ENCODE assay signal across 8 mouse cellular contexts in the genomic region with DNA sequence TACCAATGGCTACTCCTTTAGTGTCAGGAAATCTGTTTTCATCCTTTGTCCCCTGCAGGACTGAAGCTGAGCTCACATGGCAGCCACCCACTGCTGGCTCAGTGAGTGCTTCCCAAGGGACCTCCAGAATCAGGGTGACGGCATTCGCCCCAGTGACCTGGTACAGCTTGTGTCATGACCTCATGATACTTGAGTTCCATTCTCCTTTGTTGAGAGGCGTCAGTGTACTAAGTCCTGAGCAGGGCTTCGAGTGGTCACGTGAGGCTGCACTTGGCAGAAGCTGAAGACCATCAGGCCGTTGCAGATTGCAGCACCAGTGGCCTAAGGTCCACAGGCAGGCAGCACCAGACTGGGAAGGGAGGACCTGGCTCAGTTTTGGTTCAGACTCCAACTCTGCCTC.
DNase-seq lines count a peak whose midpoint lies in the region; ATAC-seq lines count a peak whose summit lies in the region.

No protein-coding gene starts in this region.

- 0 out of 2 replicates have a peak overlapping the region, but pooled peaks have one; percentile 23 for H3K27ac ChIP-seq in neural tube, embryonic 13.5 days (replicated peaks)
- H3K27ac ChIP-seq in neural tube, embryonic 15.5 days (replicated peaks) = no peak overlapping the region

- H3K4me2 ChIP-seq in neural tube, embryonic 13.5 days = no peak overlapping the region
- H3K4me2 ChIP-seq in neural tube, embryonic 15.5 days = no peak overlapping the region

- no peaks in the 10 kb centered on the region for H3K9me3 ChIP-seq in neural tube, embryonic 13.5 days
- no peaks in the 10 kb centered on the region for H3K9me3 ChIP-seq in neural tube, embryonic 15.5 days (replicated peaks)

- peak; percentile 47 for DNase-seq in embryo, embryonic 10 days (ENCODE audit: low spot score)
- DNase-seq in embryo, embryonic 9.5 days (ENCODE audit: extremely low spot score) = no peak
- DNase-seq in heart, postnatal 25 days (ENCODE audit: low spot score) = peak; percentile 59
- peak; percentile 91 for DNase-seq in lung, postnatal 36 days
- no peak for DNase-seq in urinary bladder, postnatal 14 days (ENCODE audit: low spot score)
- no peak for DNase-seq in right cerebral cortex, postnatal 25 days

- no peak overlapping the region for H3K4me3 ChIP-seq in neural tube, embryonic 13.5 days
- no peak overlapping the region for H3K4me3 ChIP-seq in neural tube, embryonic 15.5 days (replicated peaks)

- no peak for ATAC-seq in neural tube, embryonic 13.5 days (ENCODE audit: low read depth)
- no peak for ATAC-seq in neural tube, embryonic 15.5 days (ENCODE audit: low FRiP score)

- intact Hi-C loops in heart, postnatal 25 days (cut with DNase I) = no loop called here

- peaks cover 26% of the 10 kb centered on the region for H3K4me1 ChIP-seq in neural tube, embryonic 13.5 days (replicated peaks)
- peaks cover 25% of the 10 kb centered on the region for H3K4me1 ChIP-seq in neural tube, embryonic 15.5 days

- H3K27me3 ChIP-seq in neural tube, embryonic 13.5 days = 0 out of 2 replicates have a peak, but pooled peaks cover 11% of the 10 kb centered on the region
- H3K27me3 ChIP-seq in neural tube, embryonic 15.5 days (replicated peaks) = 0 out of 2 replicates have a peak, but pooled peaks cover 9% of the 10 kb centered on the region

- no peak overlapping the region for H3K9ac ChIP-seq in neural tube, embryonic 13.5 days
- H3K9ac ChIP-seq in neural tube, embryonic 15.5 days (replicated peaks) = no peak overlapping the region

- 59% methylated on average over 6 of the region's 6 CpGs for WGBS in neural tube, embryonic 13.5 days
- WGBS in neural tube, embryonic 15.5 days = 60% methylated on average over 6 of the region's 6 CpGs

- no peaks in the 10 kb centered on the region for H3K36me3 ChIP-seq in neural tube, embryonic 13.5 days
- H3K36me3 ChIP-seq in neural tube, embryonic 15.5 days = no peaks in the 10 kb centered on the region

Comparison
In these comparisons a context has a peak if more than half of its experiments do, and no peak if none do; other contexts are left out.
1. DNase-seq: peak in embryo, embryonic 10 days (single experiment), heart, postnatal 25 days (single experiment) and lung, postnatal 36 days (single experiment); none in embryo, embryonic 9.5 days (single experiment), urinary bladder, postnatal 14 days (single experiment) and right cerebral cortex, postnatal 25 days (single experiment).